Mouse (Mus musculus) liver, embryonic 14.5 days (tissue): ENCODE measurements around the gene Gm17334. TPM values are rescaled to one million over a fixed set of nuclear protein-coding genes. Genes with fewer than 3 reads are reported as not detected.

Experiments
- ATAC-seq: fragments of 200-750 bp; cut with Nextera tagmentation; 2 replicates; pipeline ENCODE4 v1.8.0; 2017; ENCODE audit warnings: moderate number of reproducible peaks, mild to moderate bottlenecking, moderate library complexity; ENCODE audit not compliant: insufficient read depth
- DNase-seq, 3 experiments: peaks; one replicate each; pipeline ENCODE4 v3.0.0-alpha.2; 2012 to 2013; ENCODE audit warnings: low read depth in 3 of 3, low spot score in 3 of 3
- H3K27ac ChIP-seq: fragments of 300-500 bp; sonication (generic); 2 replicates; pipeline ENCODE4 v1.5.1; 2014; ENCODE audit warnings: moderate library complexity, mild to moderate bottlenecking, control low read depth, inconsistent platforms
- H3K27me3 ChIP-seq: fragments of 300-500 bp; sonication (generic); 2 replicates; pipeline ENCODE4 v1.6.1; 2014; ENCODE audit warnings: mild to moderate bottlenecking, low read length, moderate library complexity; ENCODE audit not compliant: control insufficient read depth, insufficient read depth
- H3K36me3 ChIP-seq: fragments of 300-500 bp; sonication (generic); replicated peaks from 2 replicates; pipeline ENCODE4 v1.6.1; 2014; ENCODE audit warnings: low read depth; ENCODE audit not compliant: control insufficient read depth, insufficient read depth
- H3K4me1 ChIP-seq, 2 experiments: fragments of 200-500 bp in 1 of 2; fragments of 300-500 bp in 1 of 2; sonication (generic) in 1 of 2; replicated peaks; 2 replicates each; pipeline ENCODE4 v1.6.1; 2012 to 2014; ENCODE audit warnings: antibody characterized with exemption in 1 of 2, inconsistent platforms in 1 of 2, low read length in 1 of 2; ENCODE audit not compliant: control insufficient read depth in 2 of 2, insufficient read depth in 2 of 2
- H3K4me2 ChIP-seq: fragments of 300-500 bp; sonication (generic); 2 replicates; pipeline ENCODE4 v1.6.1; 2014; ENCODE audit warnings: low read depth, mild to moderate bottlenecking, control low read depth, moderate library complexity
- H3K4me3 ChIP-seq, 2 experiments: fragments of 200-500 bp in 1 of 2; fragments of 300-500 bp in 1 of 2; sonication (generic) in 1 of 2; 2 replicates each; pipeline ENCODE4 v1.5.1; 2012 to 2014; ENCODE audit warnings: low read depth in 2 of 2, low read length in 2 of 2, mild to moderate bottlenecking in 2 of 2, control low read depth in 1 of 2, inconsistent platforms in 1 of 2, moderate library complexity in 1 of 2; ENCODE audit not compliant: insufficient read depth in 1 of 2
- H3K9ac ChIP-seq: fragments of 300-500 bp; sonication (generic); replicated peaks from 2 replicates; pipeline ENCODE4 v1.6.1; 2014; ENCODE audit warnings: mild to moderate bottlenecking, control low read depth, moderate library complexity
- H3K9me3 ChIP-seq: fragments of 300-500 bp; sonication (generic); 2 replicates; pipeline ENCODE4 v1.6.1; 2016; ENCODE audit warnings: low read length, mixed read lengths; ENCODE audit not compliant: control insufficient read depth
- CTCF ChIP-seq: IDR thresholded peaks from 2 replicates; pipeline ENCODE4 v1.5.1; 2016; ENCODE audit warnings: antibody characterized with exemption, low read depth, control low read depth
- EP300 ChIP-seq: IDR thresholded peaks from 2 replicates; pipeline ENCODE4 v1.6.1; 2016; ENCODE audit warnings: antibody characterized with exemption, low read depth
- WGBS: fragments of 180-500 bp; shearing (Covaris S2); extraction: QIAGEN DNeasy Blood & Tissue Kit; methylation state at CpG from one replicate; pipeline ENCODE4 v1.1.7; 2014; ENCODE audit not compliant: insufficient replicate concordance; 5-methylcytosine and 5-hydroxymethylcytosine counted together
- polyA plus RNA-seq, 2 experiments: library from polyadenylated mRNA; depleted of rRNA in 1 of 2; stranded (reverse) in 1 of 2; unstranded in 1 of 2; fragments of >200 nt; fragmentation: Nextera tagmentation in 1 of 2; extraction: Ambion mirVana in 1 of 2; gene quantifications; 2 replicates each; pipeline versions ENCODE4 v1.2.1 to v1.2.3; 2012 to 2014

The Gm17334 gene
- polyA plus RNA-seq, 2 experiments, result not detected

DNA sequence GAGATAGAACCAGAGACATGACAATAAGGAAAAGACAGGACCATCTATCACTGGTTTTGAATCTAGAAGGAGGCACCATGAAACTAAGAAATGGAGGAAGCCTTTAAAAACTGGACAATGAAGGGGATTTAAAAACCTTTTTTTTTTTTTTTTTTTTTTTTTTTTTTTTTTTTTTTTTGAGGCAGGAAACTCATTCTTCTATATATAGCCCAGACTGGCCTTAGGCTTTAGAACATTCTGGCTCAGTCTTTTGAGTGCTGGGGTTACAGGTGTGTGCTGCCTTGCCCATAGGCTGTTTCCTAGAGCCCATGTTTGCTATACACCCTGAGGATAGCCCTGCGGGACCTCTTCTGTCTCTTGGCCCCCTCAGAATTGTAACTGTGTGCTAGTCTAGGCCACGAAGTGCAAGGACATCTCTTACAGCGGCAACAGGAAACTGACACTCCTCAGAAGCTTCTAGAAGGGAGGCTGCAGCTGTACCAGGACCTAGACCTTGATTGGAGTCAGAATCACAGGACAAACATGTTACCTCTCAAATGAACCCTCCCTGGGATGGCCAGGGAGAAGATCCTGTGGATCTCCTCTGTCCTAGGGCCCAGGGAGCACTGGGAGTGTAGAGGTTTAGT is 12.4 kb upstream of the Gm17334 start:
- Histone ChIP-seq H3K27me3 (no peaks in the 10 kb centered on the region), H3K9me3 (no peaks in the 10 kb centered on the region), H3K4me2 (no peak overlapping the region), H3K9ac (no peak overlapping the region), H3K36me3 (no peaks in the 10 kb centered on the region), H3K4me1 (peaks cover 0 to 7% of the 10 kb centered on the region in 2 experiments; a peak in 3 of 4 replicates), H3K4me3 (no peak overlapping the region), H3K27ac (no peak overlapping the region)
- no peak for DNase-seq
- 47% methylated on average over 3 of the region's 3 CpGs for WGBS
- ATAC-seq, result no peak
- TF ChIP-seq EP300, result no peak
- TF ChIP-seq CTCF, result no peak

DNA sequence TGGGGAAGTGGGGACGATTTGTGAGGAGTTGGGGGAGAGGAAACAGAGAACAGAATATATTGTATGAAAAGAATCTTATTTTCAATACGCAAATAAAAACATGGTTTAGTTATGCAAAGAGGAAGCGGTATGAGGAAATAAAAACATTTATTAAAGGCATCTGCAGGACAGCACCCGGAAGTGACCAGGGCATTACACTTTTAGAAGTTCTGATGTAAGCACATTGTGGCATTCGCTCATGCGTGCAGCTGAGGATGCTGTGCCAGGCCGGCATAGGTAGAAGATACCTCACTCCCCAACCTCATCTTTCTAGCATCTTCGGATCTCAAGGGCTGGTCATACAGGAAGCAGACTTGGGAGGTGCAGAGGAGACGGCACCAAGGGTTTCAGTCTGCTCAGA is 10.3 kb upstream of the Gm17334 start:
- Histone ChIP-seq H3K4me3 (no peak overlapping the region), H3K27ac (no peak overlapping the region), H3K27me3 (no peaks in the 10 kb centered on the region), H3K9ac (no peak overlapping the region; the same call in 1 of the 2 replicates), H3K9me3 (no peaks in the 10 kb centered on the region), H3K4me1 (peaks cover 3 to 9% of the 10 kb centered on the region in 2 experiments; a peak in 3 of 4 replicates), H3K4me2 (no peak overlapping the region), H3K36me3 (no peaks in the 10 kb centered on the region)
- TF ChIP-seq CTCF (no peak), EP300 (no peak)
- 68% methylated on average over 9 of the region's 9 CpGs for WGBS
- DNase-seq (no peak), ATAC-seq (no peak)

DNA sequence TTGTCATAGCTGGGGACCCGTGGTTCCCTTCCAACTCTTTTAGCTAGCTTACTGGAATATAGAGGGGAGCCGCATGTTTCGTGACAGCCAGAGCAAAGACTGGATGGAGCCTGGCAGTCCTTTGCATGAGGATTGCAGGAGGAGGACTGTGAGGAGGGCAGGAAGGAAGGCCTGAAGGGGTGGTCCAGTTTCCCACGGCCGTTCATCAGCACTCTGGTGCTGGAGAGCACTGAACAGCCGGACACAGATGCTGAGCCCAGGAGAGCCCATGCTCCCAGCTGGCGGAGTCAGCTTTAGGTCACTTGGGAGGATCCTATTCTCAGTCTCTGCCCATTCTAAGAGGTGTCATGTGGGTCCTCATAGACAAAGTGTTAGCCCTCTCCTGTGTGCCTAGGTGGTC is 9.0 kb upstream of the Gm17334 start:
- no peak for ATAC-seq

DNA sequence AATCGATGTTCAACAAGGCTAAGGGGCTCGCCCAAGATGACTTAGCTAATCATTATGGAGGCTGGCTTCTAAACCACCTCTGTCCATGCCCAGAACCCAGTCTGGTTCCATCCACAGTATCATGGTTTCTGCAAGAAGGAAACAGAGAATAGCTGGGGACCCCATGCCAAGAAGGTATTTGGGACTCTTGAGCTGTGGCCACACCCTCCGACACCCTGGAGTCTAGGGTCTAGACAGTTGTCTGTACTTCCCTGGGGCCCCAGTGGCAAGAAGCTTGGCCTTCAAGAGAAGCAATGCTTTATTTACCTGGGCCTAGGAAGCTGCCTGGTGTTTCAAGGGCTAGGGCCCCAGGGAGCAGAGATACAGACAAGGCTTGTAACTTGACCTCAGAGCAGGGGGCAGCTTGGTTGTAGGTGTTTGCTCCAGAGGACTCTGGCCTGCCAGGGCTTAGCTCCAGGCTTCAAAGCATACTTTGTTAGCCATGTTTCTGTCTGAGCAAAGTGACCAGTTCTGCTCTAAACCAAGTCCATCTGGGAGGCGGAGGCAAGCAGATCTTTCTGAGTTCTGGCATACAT is 8.3 kb upstream of the Gm17334 start:
- no peak for TF ChIP-seq CTCF
- TF ChIP-seq EP300, result no peak
- Histone ChIP-seq H3K27me3 (no peaks in the 10 kb centered on the region), H3K9ac (no peak overlapping the region), H3K4me3 (no peak overlapping the region), H3K27ac (no peak overlapping the region), H3K4me1 (peaks cover 3 to 9% of the 10 kb centered on the region in 2 experiments; a peak in 3 of 4 replicates), H3K36me3 (0 out of 2 replicates have a peak, but pooled peaks cover 2% of the 10 kb centered on the region), H3K9me3 (no peaks in the 10 kb centered on the region), H3K4me2 (no peak overlapping the region)
- DNase-seq (no peak), ATAC-seq (no peak)
- WGBS, result 69% methylated on average over 4 of the region's 4 CpGs

More for the DNA sequence above, 9.0 kb upstream of the Gm17334 start:
- H3K4me3 ChIP-seq, result no peak overlapping the region
- H3K4me2 ChIP-seq, result no peak overlapping the region
- DNase-seq, result no peak
- H3K27me3 ChIP-seq, result no peaks in the 10 kb centered on the region
- WGBS, result 70% methylated on average over 7 of the region's 7 CpGs
- TF ChIP-seq CTCF, result no peak
- no peak for TF ChIP-seq EP300
- H3K9me3 ChIP-seq, result no peaks in the 10 kb centered on the region
- H3K36me3 ChIP-seq, result no peaks in the 10 kb centered on the region
- H3K27ac ChIP-seq, result no peak overlapping the region
- H3K9ac ChIP-seq, result no peak overlapping the region
- H3K4me1 ChIP-seq, result peaks cover 3 to 9% of the 10 kb centered on the region in 2 experiments; a peak in 3 of 4 replicates

DNA sequence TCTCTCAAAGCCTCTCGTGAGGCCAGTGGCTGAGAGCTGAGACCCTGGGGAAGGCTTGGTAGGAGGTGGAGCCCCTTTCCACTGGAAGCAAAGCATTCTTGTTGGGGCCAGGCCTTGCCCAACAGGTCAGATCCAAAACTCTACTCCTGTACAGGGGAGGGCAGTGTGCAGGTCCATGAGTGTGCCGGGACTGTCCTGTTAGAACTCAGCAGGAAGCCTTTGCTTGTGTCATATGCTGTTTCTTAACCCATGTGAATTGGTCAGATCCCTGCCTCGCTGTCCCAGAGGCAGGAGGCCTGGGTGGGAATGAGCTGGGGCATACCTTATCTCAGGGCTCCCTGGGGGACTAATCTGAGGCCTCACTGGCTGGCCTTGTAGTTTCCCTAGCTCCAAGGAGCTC is 7.3 kb upstream of the Gm17334 start:
- no peaks in the 10 kb centered on the region for H3K27me3 ChIP-seq
- no peak overlapping the region for H3K4me3 ChIP-seq
- H3K4me1 ChIP-seq, result peaks cover 3 to 9% of the 10 kb centered on the region in 2 experiments; a peak in 3 of 4 replicates
- no peak overlapping the region for H3K27ac ChIP-seq
- no peaks in the 10 kb centered on the region for H3K9me3 ChIP-seq
- TF ChIP-seq CTCF (no peak), EP300 (no peak)
- no peak overlapping the region for H3K4me2 ChIP-seq
- ATAC-seq (no peak), DNase-seq (no peak)
- H3K9ac ChIP-seq, result no peak overlapping the region
- H3K36me3 ChIP-seq, result 0 out of 2 replicates have a peak, but pooled peaks cover 3% of the 10 kb centered on the region
- 56% methylated on average over 3 of the region's 3 CpGs for WGBS
